Mouse (Mus musculus) thymus, postnatal 25 days (tissue): ENCODE results near the gene Tnfrsf12a.

ENCODE experiments used
- DNase-seq: peaks from one replicate; pipeline ENCODE4 v3.0.0; 2022

Tnfrsf12a gene

DNA sequence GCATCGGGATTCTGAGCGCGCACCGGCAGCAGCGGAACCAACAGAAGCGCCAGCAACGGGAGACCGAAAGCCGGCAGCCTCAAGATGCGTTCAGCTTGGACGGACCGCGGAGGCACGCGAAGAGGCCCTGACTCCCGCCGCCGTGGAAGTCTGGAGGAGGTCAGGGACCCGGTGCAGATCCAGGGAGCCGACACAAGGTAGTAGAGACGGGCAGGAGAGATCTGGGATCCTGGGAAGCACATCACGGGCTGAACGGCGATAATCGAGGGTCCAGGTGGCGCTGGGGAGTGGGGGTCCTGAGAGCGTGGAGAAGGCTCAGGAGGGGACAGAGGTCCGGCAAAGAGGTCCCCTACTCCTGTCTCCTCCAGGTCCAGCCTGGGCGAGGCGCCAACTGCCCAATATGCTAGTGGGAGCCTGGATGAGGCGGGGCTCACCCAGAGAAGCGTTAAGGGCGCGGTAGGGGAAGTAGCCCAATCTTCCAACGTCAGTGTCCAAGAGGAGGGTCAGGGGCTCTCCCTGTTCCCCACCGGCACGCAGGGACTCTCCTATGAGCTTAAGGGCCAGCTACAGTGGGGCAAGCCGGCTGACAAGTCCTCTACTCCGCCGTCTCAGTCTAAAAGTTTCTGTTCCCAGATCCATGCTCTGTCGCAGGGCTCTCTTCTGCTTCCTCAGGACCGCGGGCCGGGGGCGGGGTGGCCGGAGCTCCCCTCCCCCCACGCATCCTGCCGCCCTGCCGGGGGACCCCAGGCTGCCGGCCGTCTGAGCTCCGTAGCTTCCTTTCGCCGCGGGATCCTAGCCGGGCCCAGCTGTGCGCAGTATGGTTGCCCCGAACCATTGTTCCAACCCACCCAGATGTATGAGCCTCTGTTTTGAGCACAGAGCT is 32.4 kb downstream of the Tnfrsf12a start, which contains the start of gene Mmp25:
Gene Mmp25, minus strand, starts transcription at position 665 of the 883 bp plus-strand sequence.
- no peak for DNase-seq

DNA sequence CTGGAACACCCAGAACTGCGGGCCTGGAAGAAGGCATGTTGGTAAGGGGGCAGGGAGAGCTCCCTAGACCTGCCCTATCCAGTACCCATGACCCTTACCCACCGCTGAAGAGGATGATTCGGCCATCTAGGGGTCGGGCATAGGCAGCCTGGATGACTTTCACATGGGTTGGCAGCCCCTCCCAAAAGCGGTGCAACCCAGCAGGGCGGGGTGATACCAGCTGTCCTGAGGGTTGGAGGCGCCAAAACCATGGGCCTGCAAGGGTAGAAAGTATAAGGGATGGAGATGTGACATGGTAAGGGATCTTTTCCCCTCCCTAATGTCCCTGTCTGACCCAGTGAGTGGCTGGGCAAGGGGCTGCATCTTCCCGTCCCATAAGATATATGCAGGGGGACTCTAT is 46.0 kb downstream of the Tnfrsf12a start:
- no peak for DNase-seq

DNA sequence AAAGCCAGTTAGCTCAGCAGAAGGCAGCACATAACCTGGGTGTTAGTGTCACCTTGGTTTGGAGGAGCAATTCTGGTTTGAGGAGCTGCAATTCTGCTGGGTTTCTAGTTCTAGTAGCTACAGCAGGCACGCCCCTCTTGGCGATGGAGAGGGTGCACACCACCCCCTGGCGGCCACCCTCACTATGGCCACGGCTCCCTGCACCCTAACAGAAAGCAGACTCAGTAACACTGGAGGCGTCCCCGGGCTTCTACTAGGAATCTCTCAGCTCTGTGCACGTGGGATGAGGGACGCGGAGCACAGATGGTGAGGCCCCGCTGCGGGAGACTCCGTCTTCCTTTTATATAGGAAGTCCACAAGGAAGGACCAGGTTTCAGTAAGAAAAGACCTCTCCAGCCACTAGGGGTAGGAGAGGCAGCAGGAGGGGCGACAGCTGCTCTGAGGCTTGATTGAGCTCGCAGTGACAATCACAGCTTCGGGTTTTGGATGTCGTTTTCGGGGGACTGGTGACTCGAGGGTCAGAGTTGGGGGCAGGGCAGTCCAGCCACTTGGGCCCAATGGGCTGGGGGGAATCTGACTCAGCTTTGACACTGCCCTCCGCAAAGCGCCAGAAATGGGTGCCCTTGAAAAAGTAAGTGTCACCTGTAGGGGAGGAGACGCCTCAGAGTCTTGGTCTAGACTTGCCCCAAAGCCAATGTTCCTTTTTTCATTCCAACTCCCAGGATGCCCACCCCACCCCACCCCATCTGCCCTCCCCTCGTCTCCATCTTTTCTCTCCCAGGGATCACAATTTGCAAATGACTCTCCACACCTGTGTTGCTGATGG is 46.9 kb downstream of the Tnfrsf12a start:
- DNase-seq = peak; percentile 85

DNA sequence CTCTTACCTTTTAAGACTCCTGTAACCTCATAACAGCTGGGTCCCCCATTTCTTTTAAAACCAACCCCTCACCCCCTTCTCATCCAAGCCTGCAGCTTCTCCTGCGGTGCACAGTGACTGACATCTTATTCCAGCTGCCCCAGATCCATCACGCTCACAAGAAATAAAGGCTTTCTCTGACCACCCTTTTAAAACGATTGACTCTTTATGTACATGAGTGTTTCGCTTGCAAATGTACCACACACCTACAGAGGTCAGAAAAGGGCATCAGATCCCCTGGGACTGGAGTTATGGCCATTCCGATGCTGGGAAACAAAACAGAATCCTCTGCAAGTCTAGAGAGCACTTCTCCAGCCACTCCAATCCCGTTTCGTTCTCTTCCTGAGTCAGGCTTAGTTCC is 49.5 kb downstream of the Tnfrsf12a start:
- no peak for DNase-seq
